Mouse (Mus musculus): ENCODE data around the gene Nrp1.

Nrp1 gene

DNA sequence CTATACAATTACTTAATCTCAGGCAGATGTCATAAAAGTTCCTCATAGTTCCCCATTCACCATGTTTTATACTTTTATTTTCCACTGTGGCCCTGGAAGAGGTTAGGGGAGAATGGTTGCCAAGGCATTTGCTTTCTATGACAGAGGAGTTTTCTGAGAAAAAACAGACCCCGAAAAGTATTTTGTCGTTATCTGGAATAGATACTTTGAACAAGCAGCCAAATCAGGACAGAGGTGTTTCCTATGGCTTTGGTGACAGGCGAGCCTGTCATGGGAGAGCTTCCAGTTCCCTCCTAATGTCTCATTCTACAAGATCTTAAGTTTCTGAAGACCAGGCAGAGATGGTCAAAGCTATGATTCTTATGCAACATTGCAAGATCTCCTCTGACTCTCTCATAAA, 13.4 kb downstream of the Nrp1 start:
- no peak for DNase-seq

DNA sequence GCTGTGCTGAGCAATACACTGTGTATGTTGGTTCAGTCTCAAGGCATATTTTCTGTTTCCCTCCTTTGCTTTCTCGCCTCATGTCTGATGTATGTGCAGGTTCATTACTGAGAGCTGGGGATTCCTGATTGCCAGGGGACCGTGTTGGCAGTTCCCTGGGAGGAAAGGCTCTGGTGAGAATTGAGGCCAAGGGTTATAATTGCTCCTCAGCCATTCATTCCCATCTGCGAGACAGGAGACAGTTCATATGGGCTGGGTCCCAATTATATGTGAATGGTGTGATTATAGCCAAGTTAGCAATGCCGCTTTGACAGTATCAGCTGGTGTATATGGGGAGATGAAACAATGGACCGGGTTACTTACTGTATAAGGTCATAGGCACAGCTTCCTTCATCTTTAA, 14.3 kb downstream of the Nrp1 start:
- DNase-seq = no peak

DNA sequence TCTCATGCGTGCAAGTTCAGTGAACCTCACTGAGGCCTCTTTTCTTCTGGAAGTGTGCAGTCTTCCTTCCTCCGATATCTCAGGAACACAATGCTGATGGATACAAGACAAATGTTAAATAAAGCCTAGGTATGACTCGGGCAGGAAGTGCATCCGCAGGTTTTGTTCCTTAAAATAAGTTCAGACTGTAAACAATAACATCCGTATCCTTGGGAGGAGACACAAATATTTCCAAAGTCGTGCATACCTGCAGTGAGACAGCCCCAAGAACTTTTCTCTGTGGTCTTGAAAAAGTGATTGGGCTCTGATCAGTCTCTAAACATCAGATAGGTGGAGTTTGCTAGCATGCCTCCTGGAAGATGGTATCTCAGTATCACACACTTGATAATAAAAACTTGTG, 15.0 kb downstream of the Nrp1 start:
- no peak for DNase-seq

DNA sequence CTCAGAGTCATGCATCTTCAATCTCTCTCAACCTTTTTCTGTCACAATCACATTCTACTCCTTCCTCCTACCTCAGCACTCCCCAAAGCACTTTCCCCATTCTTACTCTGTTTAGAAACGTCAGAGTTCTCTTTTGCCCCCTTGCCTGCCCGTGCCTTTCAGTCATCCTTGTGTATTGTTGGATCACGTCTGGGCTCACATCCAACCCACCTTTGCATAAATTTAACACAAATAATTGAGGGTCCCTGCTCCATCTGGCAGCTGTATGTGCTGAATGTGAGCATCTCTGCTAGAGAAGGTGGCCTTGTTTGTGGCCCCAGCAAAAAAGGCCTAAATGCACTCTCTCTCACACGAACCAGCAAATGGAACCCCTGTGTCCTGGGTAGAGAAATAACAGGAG, 16.9 kb downstream of the Nrp1 start:
- no peak for DNase-seq

DNA sequence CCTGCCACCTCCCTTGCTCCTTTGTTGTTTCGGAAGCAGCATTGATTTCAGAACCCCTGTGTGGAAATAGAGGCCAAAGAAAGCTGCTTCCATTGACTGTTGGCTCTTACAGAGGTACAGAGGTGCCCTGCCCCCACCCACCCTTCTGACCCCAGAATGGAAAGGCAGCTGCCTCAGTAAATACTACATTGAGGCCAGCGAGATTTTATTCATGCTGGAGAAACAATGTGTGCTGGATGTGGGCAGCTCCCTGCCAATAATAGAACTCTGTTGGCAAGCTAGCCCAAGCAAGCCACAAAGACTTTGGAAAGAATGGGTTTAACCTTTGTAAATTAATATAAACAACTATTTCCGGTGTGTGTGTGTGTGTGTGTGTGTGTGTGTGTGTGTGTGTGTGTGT, 24.8 kb downstream of the Nrp1 start:
- DNase-seq = no peak

DNA sequence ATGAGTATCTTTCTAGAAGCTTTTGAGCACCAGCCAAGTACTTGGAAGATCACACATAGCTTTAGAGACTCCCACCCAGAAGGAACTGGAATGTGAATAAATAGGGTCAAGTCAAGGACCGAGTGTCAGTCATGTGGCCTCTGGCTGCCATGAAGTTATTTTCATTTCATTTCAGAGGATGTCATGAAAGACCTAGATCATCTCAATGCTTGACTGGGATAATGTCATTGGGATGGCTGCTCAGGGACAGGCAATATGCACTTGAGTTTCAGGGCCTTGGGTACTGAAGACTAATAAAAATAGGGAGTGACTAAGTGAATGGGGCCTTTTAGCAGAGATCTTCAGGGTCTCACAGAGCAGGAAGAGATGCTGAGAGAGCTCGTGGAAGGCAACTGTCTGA, 26.0 kb downstream of the Nrp1 start:
- no peak for DNase-seq

DNA sequence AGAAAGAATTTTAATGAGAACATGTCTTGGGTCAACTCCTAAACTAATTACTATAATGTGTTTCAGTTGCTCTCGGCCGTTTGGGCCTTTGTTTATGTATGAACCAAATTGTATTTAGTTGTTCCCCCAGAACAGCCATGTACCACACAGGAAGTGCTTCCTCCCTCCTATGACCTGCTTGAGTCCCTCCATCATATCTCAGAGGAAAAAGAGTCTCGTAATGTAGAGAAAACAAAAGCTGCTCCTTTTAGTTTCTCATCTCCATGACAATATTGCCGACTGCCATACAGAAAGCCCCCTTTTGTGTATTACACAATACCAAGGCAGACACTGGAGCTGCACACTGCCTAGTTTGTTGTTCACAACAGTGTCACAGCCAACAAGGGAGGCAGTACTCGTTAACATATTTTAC, 26.5 kb downstream of the Nrp1 start:
- no peak for DNase-seq

DNA sequence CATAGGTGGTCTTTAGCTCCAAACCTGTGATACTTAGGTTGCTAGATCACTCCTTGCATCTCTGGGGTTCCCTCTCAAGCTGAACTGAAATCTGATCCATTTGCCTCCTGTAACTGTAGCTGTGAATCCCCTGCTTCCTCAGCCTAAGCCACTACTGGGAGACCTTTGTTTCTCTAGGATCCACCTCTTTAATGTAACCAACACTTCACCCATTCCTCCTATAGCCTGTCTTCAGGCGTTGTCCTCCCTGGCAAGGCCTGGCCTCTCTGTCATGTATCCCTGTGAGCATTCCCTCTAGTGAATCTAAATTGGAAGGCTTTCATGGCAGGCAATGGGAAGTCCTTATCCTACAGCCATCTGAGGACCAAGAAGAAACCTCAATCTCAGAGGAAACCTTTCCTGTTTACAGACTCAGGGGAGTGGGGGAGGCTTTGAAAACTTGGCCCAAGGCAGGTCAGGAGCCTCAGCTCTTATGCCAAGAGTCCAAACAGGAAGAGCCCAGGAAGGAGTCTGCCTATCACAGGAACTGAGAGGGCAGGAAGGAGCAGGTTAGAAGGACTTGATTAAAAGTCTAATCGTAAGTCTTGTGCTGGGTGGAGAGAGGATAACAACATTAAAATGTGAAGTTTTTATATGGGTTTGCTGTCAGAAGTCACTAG, 28.7 kb downstream of the Nrp1 start:
- DNase-seq = no peak

DNA sequence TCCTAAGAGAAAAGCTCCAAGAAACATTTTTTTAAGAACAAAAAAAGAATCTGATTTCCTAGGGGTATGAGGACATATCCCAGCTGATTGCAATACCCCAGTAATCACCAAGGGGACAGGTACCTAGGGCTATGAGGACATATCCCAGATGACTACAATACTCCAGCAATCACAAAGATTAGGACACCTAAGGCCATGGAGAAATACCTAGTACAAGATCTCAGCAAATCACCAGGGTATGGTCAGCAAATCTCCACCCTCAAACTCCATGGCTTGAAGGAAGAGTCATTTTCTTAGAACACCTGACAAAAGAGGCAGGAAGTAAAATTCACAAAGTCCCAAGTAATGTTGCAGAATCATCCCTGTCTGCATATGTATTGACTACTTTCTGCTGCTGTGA, 32.4 kb downstream of the Nrp1 start:
- DNase-seq = no peak

GRCm38 (mm10) chr8:128391182-128391760, 32.9 kb downstream of the Nrp1 start:
- no peak for DNase-seq

- no peak for DNase-seq
Observed at GRCm38 (mm10) chr8:128394671-128395193, 36.3 kb downstream of the Nrp1 start.

GRCm38 (mm10) chr8:128396968-128397367, 38.6 kb downstream of the Nrp1 start:
- no peak for DNase-seq

GRCm38 (mm10) chr8:128397441-128397840, 39.0 kb downstream of the Nrp1 start:
- no peak for DNase-seq

DNA sequence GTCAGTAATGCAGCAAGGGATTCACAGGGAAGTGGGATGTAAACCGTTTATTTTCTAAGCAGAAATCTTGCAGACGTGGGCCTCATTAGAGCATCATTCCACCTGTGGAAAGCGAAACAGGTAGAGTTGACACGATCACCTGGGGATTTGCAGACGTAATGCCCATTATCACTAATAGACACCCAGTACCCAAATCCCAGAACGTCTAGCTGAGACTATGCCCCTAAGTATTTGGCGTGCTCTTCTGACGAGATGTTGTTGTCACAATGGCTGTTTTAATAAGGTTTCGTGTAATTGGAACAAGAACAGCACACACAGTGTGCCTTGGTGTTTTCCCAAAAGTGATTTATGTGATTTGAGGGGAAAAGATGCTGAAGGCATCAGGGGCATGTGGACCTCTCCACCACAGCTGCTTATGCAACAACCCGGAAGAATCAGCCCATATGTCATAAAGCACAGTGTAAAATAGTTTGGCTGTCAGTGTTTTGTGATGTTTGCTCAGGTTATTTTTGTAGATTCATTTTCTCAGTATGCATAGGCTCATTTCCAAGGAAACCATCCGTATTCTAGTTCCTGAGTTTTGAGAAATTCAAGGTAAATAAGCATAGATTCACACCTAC, 40.2 kb downstream of the Nrp1 start:
- DNase-seq = no peak

DNA sequence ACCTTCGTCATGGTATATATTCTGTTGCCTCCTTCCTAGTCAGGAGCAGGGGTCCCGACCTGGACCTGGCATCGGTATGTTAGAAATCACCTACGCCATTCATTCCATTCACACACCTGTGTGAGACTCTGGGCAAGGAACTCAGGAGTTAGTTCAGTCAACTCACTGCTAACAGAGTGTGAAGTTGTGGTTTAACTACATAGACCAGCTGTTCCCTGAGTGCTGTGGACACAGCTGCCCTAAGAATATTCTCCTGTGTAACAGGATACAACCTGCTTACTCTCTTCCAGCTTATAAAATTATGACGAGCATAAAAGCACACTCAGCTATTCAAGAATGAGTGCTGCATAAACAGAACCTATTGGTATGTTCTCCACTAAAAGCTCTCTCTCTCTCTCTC, 41.9 kb downstream of the Nrp1 start:
- no peak for DNase-seq

DNA sequence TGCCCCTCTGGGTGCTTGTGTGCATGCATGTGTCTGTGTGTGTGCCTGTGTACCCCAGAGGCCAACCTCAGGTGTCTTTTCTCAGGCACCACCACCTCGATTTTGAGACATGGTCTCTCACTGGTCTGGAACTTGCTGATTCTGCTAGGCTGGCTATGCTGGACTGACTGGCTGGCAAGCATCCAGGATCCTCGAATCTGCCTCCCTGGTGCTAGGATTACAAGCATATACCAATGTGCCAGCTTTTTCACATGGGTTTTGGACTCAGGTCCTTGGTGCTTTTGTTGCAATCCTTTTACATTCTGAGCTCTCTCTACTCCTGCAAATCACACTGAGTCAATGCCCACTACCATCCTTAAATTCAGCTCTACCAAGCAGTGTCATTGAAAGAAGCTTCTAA, 46.5 kb downstream of the Nrp1 start:
- DNase-seq = peak in 1 of 2 experiments; percentile 3

- DNase-seq = no peak
Observed at GRCm38 (mm10) chr8:128413381-128413780, 55.0 kb downstream of the Nrp1 start.

DNA sequence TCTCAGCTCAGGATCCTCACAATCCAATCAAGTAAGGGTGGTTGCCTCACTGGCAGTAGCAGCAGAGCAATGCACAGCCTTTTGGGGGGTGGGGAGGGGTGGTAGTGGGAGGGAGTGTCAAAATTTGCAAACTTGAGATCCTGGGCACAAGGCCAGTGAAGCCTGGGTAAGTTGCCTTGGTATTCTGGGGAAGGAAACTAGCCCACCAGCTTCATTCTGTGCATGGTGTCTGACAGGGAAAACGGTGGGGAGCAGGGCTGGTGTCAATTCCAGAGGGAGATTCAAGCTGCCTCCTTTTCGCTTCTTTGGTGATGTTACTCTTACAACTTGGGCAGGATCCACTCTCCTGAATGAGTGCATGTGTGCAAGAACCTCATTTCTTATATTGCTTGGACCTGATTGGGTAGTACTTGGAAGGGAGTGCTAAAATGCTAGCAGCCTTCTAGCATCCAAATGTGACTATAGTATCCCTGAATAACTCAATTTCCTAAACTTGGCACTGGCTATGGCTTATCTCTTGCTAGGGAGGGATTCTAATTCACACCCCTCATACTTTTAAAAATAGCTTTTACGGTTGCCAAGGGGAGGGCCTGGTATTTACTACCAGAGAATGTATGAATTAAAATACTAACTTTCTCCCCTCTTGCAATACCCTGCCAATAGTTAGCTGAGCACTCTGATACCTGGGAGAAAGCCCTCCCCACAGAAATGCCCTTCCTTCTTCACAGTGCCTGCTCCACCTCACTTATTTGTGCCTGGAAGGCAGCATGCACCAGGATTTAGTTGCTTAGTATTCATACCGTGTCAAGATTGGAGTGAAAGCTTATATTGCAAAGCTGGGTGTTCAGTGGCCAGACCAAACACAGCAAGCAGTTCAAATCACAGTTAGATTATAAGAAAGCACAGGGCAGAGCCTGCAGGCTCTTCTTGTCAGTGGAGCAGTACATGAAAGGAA, 57.6 kb downstream of the Nrp1 start:
- DNase-seq = no peak

- no peak for DNase-seq
Observed at GRCm38 (mm10) chr8:128416896-128417295, 58.5 kb downstream of the Nrp1 start.

- DNase-seq = no peak
Observed at GRCm38 (mm10) chr8:128417956-128418796, 59.8 kb downstream of the Nrp1 start.

DNA sequence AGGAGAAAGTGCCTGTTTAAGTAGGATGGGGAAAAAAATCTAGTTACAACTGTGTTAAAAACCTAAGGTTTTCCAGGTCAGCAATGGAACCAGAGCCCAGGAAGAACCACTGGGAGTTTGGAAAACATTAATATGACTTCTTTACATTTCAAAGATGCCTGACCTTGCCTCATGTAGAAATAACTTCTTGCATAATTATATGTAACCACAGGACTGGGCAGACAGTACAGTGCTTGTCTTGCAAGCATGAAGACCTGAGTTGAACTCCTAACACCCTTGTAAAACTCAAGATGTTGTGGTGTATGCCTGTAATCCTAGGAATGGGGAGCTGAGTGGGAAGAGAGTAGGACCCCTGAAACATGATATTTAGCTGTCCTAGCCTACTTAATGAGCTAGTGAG, 61.6 kb downstream of the Nrp1 start:
- no peak for DNase-seq

DNA sequence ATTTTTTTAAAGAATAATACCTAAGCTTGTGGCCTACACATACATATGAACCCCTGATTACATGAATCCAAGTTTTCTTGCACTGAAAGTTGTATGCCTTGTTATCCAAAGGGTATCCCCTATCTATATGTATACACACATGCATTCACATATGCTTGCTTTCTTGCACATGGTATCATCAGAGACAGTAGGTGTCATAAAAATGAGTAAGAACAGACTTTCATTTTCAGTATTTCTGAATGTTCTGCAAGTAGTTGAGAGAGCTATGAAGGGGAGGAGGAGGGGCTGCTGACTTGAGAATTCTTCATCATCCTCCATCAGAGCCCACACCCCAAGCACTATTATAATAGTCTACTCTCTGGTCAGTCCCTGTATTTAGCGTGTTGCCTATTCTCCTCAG, 62.0 kb downstream of the Nrp1 start:
- DNase-seq = no peak

Data from cerebellum, postnatal 25 days (tissue).